Mouse (Mus musculus) E14TG2a.4 (cell line): Measurements from ENCODE around the gene Acacb.

Source experiments
- H3K27me3 ChIP-seq: 2 replicates; pipeline ENCODE4 v1.6.1; 2014; ENCODE audit warnings: low read length, control low read depth; ENCODE audit not compliant: insufficient read depth
- H3K36me3 ChIP-seq: 2 replicates; pipeline ENCODE4 v1.6.1; 2014; ENCODE audit warnings: low read length, control low read depth; ENCODE audit not compliant: insufficient read depth
- H3K4me1 ChIP-seq: replicated peaks from 2 replicates; pipeline ENCODE4 v1.6.1; 2014; ENCODE audit warnings: low read depth, low read length, control low read depth
- H3K4me3 ChIP-seq: replicated peaks from 2 replicates; pipeline ENCODE4 v1.5.1; 2014; ENCODE audit warnings: mild to moderate bottlenecking, low read length
- H3K9me3 ChIP-seq: 2 replicates; pipeline ENCODE4 v1.6.1; 2014; ENCODE audit warnings: low read length, control low read depth
- CTCF ChIP-seq: conservative IDR thresholded peaks from 2 replicates; pipeline ENCODE4 v1.5.1; 2014; ENCODE audit warnings: low read length
- NANOG ChIP-seq: IDR thresholded peaks from 2 replicates; pipeline ENCODE4 v1.6.1; 2014; ENCODE audit warnings: borderline replicate concordance, low read length, mixed read lengths
- POU5F1 ChIP-seq: IDR thresholded peaks from 2 replicates; pipeline ENCODE4 v1.6.1; 2014; ENCODE audit warnings: low read length, borderline replicate concordance

Gene Acacb

DNA sequence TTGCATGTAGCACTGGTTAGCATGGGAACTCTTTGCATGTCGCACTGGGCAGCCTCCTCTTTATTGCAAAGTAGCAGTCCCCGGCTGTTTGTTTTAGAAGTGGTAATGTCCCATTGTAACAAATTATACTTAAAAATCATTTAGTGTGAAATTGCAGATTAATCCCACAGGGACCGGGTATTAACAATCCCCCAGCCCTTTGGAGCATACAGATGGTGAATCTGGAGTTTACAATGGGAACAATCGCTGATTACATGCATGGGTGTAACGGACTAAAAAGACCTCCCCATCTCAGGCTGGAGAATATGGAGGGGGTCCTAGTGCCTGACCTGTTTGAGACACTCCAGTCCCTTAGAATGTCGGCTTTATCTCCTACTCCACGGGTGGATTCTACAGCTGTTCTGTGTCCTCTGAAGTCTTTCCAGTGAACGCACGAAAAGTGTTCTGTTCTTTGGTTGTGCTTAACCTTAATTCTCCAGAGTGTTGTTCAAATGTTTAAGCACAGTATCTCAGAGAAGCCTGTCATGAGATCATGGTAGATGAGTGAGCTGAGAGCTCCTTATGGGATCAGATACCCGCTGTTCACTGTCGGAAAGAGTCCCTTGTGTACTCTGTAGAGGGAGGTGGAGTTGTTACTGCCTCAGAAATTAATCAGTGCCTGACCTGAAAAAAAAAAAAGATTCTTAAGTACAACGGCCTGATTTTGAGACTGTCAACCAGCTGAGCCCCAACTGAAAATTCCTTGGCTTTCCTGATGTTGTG lies 133.2 kb downstream of the Acacb start:
- H3K36me3 ChIP-seq = no peaks in the 10 kb centered on the region
- H3K4me3 ChIP-seq = no peak overlapping the region
- TF ChIP-seq POU5F1 (no peak), NANOG (no peak), CTCF (no peak)
- peaks cover 34% of the 10 kb centered on the region for H3K27me3 ChIP-seq
- no peaks in the 10 kb centered on the region for H3K9me3 ChIP-seq
- H3K4me1 ChIP-seq = peaks cover 33% of the 10 kb centered on the region

DNA sequence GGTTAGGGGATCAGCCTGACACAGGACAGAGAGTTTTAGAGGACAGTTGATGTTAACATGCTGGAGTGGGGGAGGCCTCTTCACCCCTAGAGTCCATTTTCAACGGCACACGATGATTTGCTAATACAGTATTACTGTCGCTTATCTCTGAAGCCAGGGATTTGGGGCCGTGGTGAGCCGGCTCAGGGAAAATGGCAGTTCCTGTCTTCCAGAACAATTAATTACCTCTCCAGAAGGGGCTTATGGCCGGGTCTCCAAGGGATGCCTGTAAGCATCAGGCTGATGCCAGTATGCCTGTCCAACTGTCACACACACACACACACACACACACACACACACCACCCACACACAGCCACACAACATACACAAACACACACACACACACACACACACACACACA lies 136.0 kb downstream of the Acacb start:
- Histone ChIP-seq H3K36me3 (no peaks in the 10 kb centered on the region), H3K27me3 (peaks cover 9% of the 10 kb centered on the region; the same call in 1 of the 2 replicates), H3K4me3 (no peak overlapping the region), H3K4me1 (peaks cover 23% of the 10 kb centered on the region), H3K9me3 (no peaks in the 10 kb centered on the region)
- no peak for TF ChIP-seq CTCF
- TF ChIP-seq NANOG = no peak
- TF ChIP-seq POU5F1 = no peak

DNA sequence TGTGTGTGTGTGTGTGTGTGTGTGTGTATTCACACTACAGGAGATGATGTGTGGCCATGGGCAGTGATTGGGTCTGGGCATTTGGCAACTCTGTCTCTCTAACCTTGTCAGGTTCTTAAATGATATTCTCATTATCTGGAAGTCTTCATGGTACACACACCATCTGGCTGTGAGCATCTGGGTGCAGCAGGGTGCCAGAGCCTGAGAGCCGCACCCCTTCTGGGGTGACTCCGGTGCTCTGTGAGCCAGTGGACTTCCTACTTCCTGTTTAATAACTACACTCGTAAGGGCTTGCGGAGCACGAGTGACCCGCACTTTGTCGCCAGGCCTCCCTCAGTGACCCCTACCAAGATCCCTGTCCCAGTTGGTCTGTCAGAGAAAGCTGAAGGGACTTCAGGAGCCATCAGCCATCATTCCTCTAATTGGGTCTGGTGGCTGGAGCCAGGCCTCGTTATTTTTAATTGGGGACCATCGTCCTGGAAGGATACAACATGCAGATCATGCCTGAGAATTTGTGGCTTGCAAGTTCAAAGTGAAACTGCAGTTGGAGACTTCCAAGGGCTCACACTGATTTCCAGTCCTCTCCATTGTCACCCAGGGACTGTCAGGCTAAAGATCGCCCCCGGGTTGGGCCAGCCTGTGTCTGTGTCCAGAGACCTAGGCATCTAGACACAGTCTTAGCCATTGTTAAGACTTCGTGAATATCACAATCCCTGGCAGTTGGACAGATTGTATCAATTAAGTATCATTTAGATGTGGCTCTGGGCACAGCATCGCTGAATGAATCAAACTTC lies 138.5 kb downstream of the Acacb start:
- H3K36me3 ChIP-seq = no peaks in the 10 kb centered on the region
- TF ChIP-seq POU5F1 (no peak), NANOG (no peak), CTCF (no peak)
- no peaks in the 10 kb centered on the region for H3K9me3 ChIP-seq
- peaks cover 25% of the 10 kb centered on the region for H3K27me3 ChIP-seq
- H3K4me1 ChIP-seq = peaks cover 38% of the 10 kb centered on the region
- H3K4me3 ChIP-seq = no peak overlapping the region

DNA sequence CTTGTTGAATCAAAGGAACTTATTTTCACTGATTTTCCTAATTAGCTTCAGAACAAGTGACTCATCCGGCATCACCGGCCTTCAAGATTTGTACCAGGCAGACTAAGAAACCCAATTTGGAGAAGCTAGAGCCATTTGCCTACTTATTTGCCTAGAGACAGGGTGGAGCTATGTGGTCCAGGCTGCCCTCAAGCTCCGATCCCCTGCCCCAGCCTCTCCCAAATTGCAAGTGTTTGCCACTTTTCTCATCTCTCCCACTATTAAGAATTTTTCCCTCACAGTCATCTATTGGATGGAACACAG lies 139.0 kb downstream of the Acacb start:
- Histone ChIP-seq H3K27me3 (peaks cover 25% of the 10 kb centered on the region), H3K36me3 (no peaks in the 10 kb centered on the region), H3K4me3 (no peak overlapping the region), H3K9me3 (no peaks in the 10 kb centered on the region), H3K4me1 (peaks cover 44% of the 10 kb centered on the region)
- TF ChIP-seq CTCF = no peak
- no peak for TF ChIP-seq NANOG
- no peak for TF ChIP-seq POU5F1

DNA sequence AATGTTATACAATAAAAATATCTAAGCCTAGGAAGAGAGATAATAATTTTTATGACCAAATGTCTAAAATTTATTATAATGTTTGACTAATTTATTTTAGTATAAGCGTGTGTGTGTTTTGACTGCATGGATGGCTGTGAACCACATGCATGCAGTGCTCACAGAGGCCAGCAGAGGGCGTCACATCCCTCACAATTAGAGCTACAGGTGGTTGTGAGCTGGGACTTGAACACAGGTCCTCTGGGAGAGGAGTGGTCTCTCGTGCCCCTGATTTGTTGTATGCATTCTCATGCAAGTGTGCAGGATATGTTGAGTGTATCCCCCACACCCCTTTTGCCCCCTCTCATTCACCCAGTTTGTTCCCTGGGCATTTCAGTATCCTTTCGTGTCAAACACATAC lies 139.8 kb downstream of the Acacb start:
- H3K4me1 ChIP-seq = peaks cover 44% of the 10 kb centered on the region
- H3K27me3 ChIP-seq = peaks cover 22% of the 10 kb centered on the region
- no peak for TF ChIP-seq NANOG
- TF ChIP-seq CTCF = peak; percentile 66
- no peak overlapping the region for H3K4me3 ChIP-seq
- H3K9me3 ChIP-seq = no peaks in the 10 kb centered on the region
- no peaks in the 10 kb centered on the region for H3K36me3 ChIP-seq

DNA sequence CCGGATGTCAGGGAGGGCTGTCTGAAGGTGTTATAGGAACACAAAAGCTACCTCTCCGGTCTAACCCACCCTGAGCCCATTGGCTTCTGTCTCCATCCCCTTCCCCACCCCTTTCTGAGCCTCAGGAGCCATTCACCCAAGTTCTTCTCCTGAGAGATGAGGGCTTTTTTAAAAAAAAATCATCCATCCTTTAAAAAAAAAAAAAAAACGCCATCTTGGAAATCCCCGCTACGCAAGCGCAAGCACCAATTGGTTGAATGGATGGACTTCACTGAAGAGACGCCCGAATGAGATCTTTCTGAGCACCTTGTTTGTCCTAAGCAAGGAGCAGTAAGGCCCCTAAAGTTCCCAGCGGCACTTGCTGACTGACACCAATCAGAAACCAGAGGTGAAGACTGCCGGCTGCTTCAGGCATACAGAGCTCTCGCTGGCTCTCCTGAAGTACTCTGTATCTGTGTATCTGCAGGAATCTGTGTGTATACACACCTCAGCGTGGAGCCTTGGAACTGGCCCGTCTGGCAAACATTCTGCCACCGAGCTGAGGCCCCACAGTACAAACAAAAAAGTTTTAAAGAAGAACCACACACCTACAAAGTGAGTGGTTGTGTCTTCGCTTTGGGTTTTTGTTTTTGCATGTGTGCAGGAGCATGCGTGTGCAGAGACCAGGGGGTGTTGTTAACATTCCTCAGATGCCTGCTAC lies 140.7 kb downstream of the Acacb start:
- H3K4me3 ChIP-seq = peak overlapping the region; percentile 20; the same call in 1 of the 2 replicates
- H3K27me3 ChIP-seq = peaks cover 19% of the 10 kb centered on the region
- peaks cover 44% of the 10 kb centered on the region for H3K4me1 ChIP-seq
- no peaks in the 10 kb centered on the region for H3K36me3 ChIP-seq
- no peaks in the 10 kb centered on the region for H3K9me3 ChIP-seq
- no peak for TF ChIP-seq POU5F1
- TF ChIP-seq NANOG = no peak
- TF ChIP-seq CTCF = no peak

DNA sequence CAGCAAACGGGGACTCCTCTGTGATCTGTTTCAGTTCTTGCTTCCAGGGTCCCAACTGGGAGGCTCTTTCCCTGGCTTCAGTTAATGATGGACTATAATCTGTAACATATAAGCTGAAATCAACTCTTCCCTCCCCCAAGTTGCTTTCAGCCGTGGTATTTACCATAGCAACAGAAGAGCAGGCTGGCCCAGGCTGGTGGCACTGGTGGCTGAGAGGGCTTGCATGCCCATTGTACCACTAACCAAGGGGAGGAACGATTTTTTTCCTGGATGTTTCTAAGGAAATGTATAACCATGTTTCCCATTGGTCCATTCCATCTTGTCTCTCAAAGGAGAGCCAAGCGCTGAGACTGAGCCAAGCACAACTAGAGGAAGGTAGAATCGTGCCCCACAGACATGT lies 142.1 kb downstream of the Acacb start:
- Histone ChIP-seq H3K9me3 (no peaks in the 10 kb centered on the region), H3K36me3 (no peaks in the 10 kb centered on the region), H3K4me1 (peaks cover 44% of the 10 kb centered on the region), H3K27me3 (peaks cover 19% of the 10 kb centered on the region), H3K4me3 (no peak overlapping the region)
- TF ChIP-seq NANOG (no peak), POU5F1 (no peak)

DNA sequence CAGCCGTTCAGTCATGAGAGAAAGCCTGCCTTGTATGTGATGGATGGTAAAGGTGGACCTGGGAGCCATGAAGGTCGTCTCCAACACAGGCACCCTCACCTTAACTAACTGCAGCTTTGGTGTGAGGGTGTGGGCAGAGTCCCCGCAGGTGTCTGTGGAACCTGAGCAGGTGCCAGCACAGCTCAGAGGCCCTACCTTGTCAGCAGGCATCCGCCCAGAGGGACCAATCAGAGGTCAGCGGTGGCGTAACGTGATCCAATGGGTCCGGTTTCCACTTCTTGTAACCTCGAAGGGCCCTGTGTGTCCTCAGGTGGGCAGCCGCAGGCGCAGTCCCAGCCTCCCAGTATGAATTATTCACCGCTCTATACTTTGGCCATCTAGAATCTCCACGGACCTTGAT lies 142.5 kb downstream of the Acacb start, which contains the start of gene Myo1h:
Myo1h (plus strand) TSS at position 293 of the 400 bp plus-strand sequence.
- Histone ChIP-seq H3K36me3 (no peaks in the 10 kb centered on the region), H3K4me3 (peak within 1 kb of the TSS; percentile 65), H3K4me1 (peaks cover 44% of the 10 kb centered on the region), H3K9me3 (no peaks in the 10 kb centered on the region), H3K27me3 (peaks cover 19% of the 10 kb centered on the region)
- TF ChIP-seq NANOG (no peak), POU5F1 (no peak), CTCF (no peak)
